Mouse (Mus musculus): Measurements from ENCODE around the gene Clns1a. TPM values are rescaled to one million over a fixed set of nuclear protein-coding genes. Genes with fewer than 3 reads are reported as not detected.

Gene Clns1a
- polyA plus RNA-seq, 1 experiment from 2014 or later, result 250 TPM

DNA sequence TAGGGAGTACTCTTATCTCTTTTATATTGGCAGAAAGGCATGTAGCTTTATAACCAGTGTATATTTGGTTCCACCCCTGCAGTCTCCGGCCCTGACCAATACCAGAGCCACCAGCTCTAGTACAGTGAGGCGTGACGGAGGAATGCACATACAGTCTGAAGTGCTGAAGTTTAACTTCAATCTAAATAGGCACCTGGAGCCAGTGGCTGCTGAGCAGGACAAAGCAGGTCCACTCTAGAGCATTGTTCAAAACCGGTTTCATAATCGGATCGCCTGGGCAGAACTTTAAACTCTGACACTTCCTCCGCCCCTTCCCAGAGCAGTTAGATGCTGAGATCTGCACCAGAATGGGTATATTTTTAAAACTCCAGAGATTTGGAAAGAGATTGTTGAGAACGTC is 38.6 kb downstream of the Clns1a start:
- DNase-seq (ENCODE audit: low spot score, missing footprints), result no peak
- Histone ChIP-seq H3K27me3 (ENCODE audit: control insufficient read depth, insufficient read depth, low read length) (peaks cover 5% of the 10 kb centered on the region; the same call in 1 of the 2 replicates), H3K4me1 (ENCODE audit: control insufficient read depth, insufficient read depth, low read length) (peaks cover 14% of the 10 kb centered on the region), H3K9ac (ENCODE audit: low read length) (no peak overlapping the region), H3K27ac (ENCODE audit: low read depth, low read length) (no peak overlapping the region), H3K9me3 (ENCODE audit: control insufficient read depth, low read length) (no peaks in the 10 kb centered on the region), H3K4me3 (ENCODE audit: low read depth, low read length) (no peak overlapping the region), H3K4me2 (no peak overlapping the region), H3K36me3 (ENCODE audit: control insufficient read depth, insufficient read depth, low read length) (no peaks in the 10 kb centered on the region)
- no peak for ATAC-seq (ENCODE audit: low FRiP score)
- 90% methylated on average over 8 of the region's 8 CpGs for WGBS

DNA sequence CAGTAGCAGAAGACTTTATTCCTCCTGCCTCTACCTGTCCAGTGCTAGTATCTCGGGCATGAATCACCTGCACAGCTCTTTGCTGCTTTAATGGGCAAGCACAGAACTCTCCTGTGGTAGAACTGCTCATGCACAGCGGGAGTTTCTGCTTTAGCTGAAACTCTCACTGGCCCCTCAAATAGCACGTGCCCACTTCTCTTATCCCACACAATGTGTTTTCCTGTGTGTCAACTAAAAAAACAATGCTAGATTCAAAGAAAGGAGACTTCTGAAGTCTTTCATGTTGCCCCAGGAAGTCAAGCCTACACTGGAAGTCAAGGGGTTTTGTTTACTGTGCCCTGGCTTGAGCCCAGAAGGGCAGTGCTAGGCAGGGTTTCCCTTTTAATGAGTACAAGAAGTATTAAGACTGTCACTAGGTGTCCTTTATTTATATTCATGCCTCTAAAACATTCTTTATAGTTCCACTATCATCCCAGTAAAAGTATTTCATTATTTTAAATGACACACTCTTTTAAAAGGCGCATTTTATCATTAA is 39.5 kb downstream of the Clns1a start:
- Histone ChIP-seq H3K36me3 (ENCODE audit: control insufficient read depth, insufficient read depth, low read length) (no peaks in the 10 kb centered on the region), H3K27ac (ENCODE audit: low read depth, low read length) (no peak overlapping the region), H3K9me3 (ENCODE audit: control insufficient read depth, low read length) (no peaks in the 10 kb centered on the region), H3K9ac (ENCODE audit: low read length) (no peak overlapping the region), H3K27me3 (ENCODE audit: control insufficient read depth, insufficient read depth, low read length) (peaks cover 5% of the 10 kb centered on the region; the same call in 1 of the 2 replicates), H3K4me2 (no peak overlapping the region), H3K4me1 (ENCODE audit: control insufficient read depth, insufficient read depth, low read length) (peaks cover 8% of the 10 kb centered on the region; the same call in 1 of the 2 replicates), H3K4me3 (ENCODE audit: low read depth, low read length) (no peak overlapping the region)
- ATAC-seq (ENCODE audit: low FRiP score) (no peak), DNase-seq (ENCODE audit: low spot score, missing footprints) (no peak)
- 34% methylated on average over 4 of the region's 4 CpGs for WGBS

DNA sequence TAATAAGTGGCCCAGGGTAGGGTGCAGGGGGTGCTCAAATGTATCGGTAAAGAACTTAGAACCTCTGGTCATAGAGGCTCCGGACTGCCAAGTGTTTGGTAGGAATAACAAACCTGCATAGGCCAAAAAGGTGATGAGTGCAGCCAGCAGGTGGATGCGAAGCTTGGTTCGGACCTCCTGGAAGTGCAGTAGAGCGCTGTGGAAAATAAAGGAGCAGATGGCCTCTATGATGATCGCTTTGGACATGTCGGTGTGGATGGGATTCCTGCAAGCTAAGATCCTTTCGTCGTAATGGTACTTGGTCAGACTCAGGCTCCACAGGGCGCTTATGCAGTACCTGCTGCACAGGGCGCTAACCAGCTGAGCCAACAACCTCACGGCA is 40.8 kb downstream of the Clns1a start:
- Histone ChIP-seq H3K9ac (ENCODE audit: low read length) (peak overlapping the region; percentile 70), H3K4me3 (ENCODE audit: low read depth, low read length) (peak overlapping the region; percentile 57), H3K27me3 (ENCODE audit: control insufficient read depth, insufficient read depth, low read length) (peaks cover 5% of the 10 kb centered on the region; the same call in 1 of the 2 replicates), H3K4me1 (ENCODE audit: control insufficient read depth, insufficient read depth, low read length) (peaks cover 10% of the 10 kb centered on the region; the same call in 1 of the 2 replicates), H3K27ac (ENCODE audit: low read depth, low read length) (no peak overlapping the region), H3K9me3 (ENCODE audit: control insufficient read depth, low read length) (no peaks in the 10 kb centered on the region), H3K36me3 (ENCODE audit: control insufficient read depth, insufficient read depth, low read length) (no peaks in the 10 kb centered on the region), H3K4me2 (peak overlapping the region; percentile 82)
- DNase-seq (ENCODE audit: low spot score, missing footprints), result no peak
- ATAC-seq (ENCODE audit: low FRiP score), result no peak
- 6% methylated on average over 12 of the region's 12 CpGs for WGBS

DNA sequence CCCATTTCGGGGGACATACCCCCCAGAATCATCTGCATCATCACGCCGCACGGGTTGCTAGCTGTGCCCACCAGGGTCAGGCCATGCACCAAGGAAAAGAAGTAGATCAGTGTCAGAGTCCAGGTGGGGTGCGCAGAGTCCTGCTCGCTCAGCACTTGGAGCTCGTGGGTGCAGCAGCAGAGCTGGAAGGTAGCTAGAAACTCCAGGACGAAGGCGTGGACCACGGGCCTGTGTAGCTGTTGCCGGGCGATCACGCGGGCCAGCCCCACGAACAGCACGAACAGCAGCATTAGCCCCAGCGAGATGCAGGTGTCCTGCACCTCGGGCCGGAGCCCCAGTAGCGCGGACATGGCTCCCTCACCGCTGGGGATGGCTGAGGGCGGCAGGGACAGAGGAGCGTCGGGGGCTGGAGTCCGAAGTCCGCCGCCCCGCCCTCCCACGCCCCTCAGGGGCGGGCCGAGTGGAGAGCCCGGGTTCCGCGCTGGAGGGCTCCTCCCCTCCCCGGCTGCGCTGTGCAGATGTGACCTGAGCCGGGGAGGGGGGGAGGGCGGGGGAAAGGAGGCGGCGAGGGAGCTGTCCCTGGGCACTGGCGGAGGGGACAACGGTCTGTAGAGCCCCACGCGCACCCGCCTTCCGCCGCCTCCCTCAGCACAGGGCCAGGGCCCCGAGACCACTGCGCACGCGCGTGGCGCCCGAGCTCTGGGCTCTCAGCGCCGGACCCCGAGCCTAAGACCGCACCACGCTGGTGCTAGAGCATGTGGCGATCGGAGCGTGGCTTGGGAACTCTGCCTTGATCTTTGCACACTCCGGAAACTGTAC is 41.4 kb downstream of the Clns1a start, which contains the start of gene Aqp11:
Gene Aqp11, minus strand, starts transcription at position 652 of the 819 bp plus-strand sequence.
- peak within 1 kb of the TSS; percentile 70 for H3K9ac ChIP-seq (ENCODE audit: low read length)
- H3K27ac ChIP-seq (ENCODE audit: low read depth, low read length), result no peak within 1 kb of the TSS
- peak within 1 kb of the TSS; percentile 57 for H3K4me3 ChIP-seq (ENCODE audit: low read depth, low read length)
- peak within 1 kb of the TSS; percentile 82 for H3K4me2 ChIP-seq
- peaks cover 10% of the 10 kb centered on the region; the same call in 1 of the 2 replicates for H3K4me1 ChIP-seq (ENCODE audit: control insufficient read depth, insufficient read depth, low read length)
- ATAC-seq (ENCODE audit: low FRiP score) (peak; percentile 96), DNase-seq (ENCODE audit: low spot score, missing footprints) (peak; percentile 99)
- H3K27me3 ChIP-seq (ENCODE audit: control insufficient read depth, insufficient read depth, low read length), result peaks cover 5% of the 10 kb centered on the region; the same call in 1 of the 2 replicates
- no peaks in the 10 kb centered on the region for H3K36me3 ChIP-seq (ENCODE audit: control insufficient read depth, insufficient read depth, low read length)
- no peaks in the 10 kb centered on the region for H3K9me3 ChIP-seq (ENCODE audit: control insufficient read depth, low read length)
- WGBS, result under 1% methylated on average over 48 of the region's 64 CpGs

DNA sequence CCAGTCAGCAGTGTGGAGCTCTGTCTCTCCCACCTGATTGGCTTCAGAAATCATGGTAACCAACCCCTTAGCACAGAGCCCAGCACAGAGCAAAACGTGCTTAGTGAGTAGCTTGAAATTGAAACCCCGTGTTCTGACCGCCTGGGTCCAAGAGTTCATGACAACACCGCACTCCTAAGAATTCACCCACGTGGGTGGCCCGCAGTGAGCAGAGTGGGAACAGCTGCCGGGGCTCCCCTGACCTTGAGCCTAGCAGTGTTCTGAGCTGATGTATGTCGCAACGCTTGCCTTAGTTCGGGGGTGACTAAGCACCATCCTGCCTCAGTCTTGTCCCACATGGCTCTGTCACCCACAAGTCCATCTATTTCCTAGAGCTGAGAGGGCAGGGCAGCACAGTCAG is 44.5 kb downstream of the Clns1a start:
- Histone ChIP-seq H3K9ac (ENCODE audit: low read length) (no peak overlapping the region), H3K4me2 (no peak overlapping the region), H3K27ac (ENCODE audit: low read depth, low read length) (no peak overlapping the region), H3K36me3 (ENCODE audit: control insufficient read depth, insufficient read depth, low read length) (no peaks in the 10 kb centered on the region), H3K9me3 (ENCODE audit: control insufficient read depth, low read length) (no peaks in the 10 kb centered on the region), H3K4me1 (ENCODE audit: control insufficient read depth, insufficient read depth, low read length) (peaks cover 10% of the 10 kb centered on the region; the same call in 1 of the 2 replicates), H3K4me3 (ENCODE audit: low read depth, low read length) (no peak overlapping the region), H3K27me3 (ENCODE audit: control insufficient read depth, insufficient read depth, low read length) (peaks cover 5% of the 10 kb centered on the region; the same call in 1 of the 2 replicates)
- no peak for DNase-seq (ENCODE audit: low spot score, missing footprints)
- no peak for ATAC-seq (ENCODE audit: low FRiP score)
- 39% methylated on average over 10 of the region's 10 CpGs for WGBS

DNA sequence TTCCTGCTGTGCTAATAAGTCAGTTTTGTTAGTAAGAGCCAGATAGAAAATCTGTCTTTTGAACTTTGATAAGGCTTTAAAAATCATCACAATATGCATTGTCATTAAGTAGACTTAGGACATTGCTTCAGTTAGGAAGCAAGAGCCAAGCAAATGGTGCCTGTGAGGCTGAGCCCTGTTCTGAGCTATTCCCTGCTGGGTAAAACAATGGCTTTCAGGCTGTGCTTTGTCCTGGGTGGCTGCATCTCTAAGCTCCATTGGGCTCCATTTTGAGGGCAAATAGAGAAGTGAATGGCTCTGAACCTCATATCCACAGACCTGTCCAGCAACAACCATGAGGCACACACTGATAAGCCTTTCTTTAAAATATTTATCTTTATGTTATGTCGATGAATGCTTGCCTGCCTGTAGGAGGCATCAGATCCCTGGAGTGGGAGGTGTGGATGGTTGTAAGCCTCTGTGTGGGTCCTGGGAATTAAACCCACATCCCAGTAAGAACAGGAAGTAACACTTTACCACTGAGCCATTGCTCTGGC is 45.4 kb downstream of the Clns1a start:
- DNase-seq (ENCODE audit: low spot score, missing footprints) (no peak), ATAC-seq (ENCODE audit: low FRiP score) (no peak)
- peaks cover 5% of the 10 kb centered on the region; the same call in 1 of the 2 replicates for H3K27me3 ChIP-seq (ENCODE audit: control insufficient read depth, insufficient read depth, low read length)
- no peak overlapping the region for H3K27ac ChIP-seq (ENCODE audit: low read depth, low read length)
- no peak overlapping the region for H3K4me2 ChIP-seq
- H3K4me3 ChIP-seq (ENCODE audit: low read depth, low read length), result no peak overlapping the region
- 4% methylated on average over 1 of the region's 1 CpGs for WGBS
- no peaks in the 10 kb centered on the region for H3K36me3 ChIP-seq (ENCODE audit: control insufficient read depth, insufficient read depth, low read length)
- H3K9me3 ChIP-seq (ENCODE audit: control insufficient read depth, low read length), result no peaks in the 10 kb centered on the region
- H3K4me1 ChIP-seq (ENCODE audit: control insufficient read depth, insufficient read depth, low read length), result peaks cover 10% of the 10 kb centered on the region; the same call in 1 of the 2 replicates
- no peak overlapping the region for H3K9ac ChIP-seq (ENCODE audit: low read length)

DNA sequence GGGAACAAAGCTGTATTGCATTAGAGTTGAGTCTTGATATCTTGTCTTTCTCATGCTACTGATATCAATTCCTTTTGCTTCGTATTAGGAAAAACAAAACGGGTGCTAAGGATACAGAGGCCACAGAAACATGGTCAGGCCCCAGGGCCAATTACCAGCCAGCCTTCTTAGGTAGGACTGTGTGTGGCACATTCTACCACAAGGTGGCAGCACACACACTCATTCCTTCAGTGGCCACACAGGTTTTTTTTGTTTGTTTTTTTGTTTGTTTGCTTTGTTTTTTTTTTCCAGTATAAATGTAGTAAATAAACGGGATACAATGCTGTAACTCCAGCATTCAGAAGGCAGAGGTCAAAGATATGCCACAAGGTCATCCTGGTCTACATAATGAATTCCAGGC is 48.9 kb downstream of the Clns1a start:
- no peak overlapping the region for H3K4me2 ChIP-seq
- peak; percentile 22; the same call in 1 of the 2 replicates for ATAC-seq (ENCODE audit: low FRiP score)
- H3K27me3 ChIP-seq (ENCODE audit: control insufficient read depth, insufficient read depth, low read length), result no peaks in the 10 kb centered on the region
- H3K9ac ChIP-seq (ENCODE audit: low read length), result no peak overlapping the region
- H3K36me3 ChIP-seq (ENCODE audit: control insufficient read depth, insufficient read depth, low read length), result no peaks in the 10 kb centered on the region
- H3K27ac ChIP-seq (ENCODE audit: low read depth, low read length), result no peak overlapping the region
- WGBS, result 16% methylated on average over 3 of the region's 3 CpGs
- DNase-seq (ENCODE audit: low spot score, missing footprints), result peak; percentile 93
- no peak overlapping the region for H3K4me3 ChIP-seq (ENCODE audit: low read depth, low read length)
- peaks cover 6% of the 10 kb centered on the region; the same call in 1 of the 2 replicates for H3K4me1 ChIP-seq (ENCODE audit: control insufficient read depth, insufficient read depth, low read length)
- H3K9me3 ChIP-seq (ENCODE audit: control insufficient read depth, low read length), result no peaks in the 10 kb centered on the region

DNA sequence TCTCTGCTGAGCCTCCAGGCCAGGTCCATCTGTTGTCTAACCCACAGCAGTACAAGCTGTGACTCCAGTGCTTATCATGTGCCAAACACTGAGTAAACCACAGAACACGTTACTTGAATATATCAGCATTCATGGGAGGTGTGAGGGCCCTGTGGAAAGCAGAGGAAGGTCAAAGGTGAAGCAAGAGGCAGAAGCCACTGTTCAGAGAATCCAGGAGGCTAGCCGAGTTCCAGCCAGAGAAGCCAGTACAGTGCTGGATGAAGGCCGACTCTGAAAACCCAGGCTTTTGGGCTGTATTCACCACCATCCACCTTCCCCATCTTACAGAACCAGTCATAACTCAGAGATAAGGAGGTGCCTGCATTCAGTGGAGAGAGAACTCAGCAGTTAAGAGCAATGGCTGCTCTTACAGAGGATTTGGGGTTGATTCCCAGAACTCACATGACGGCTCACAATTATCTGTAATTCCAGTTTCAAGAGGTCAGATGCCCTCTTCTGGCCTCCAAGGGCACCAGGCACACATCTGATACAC is 50.8 kb downstream of the Clns1a start:
- H3K4me3 ChIP-seq (ENCODE audit: low read depth, low read length), result no peak overlapping the region
- DNase-seq (ENCODE audit: low spot score, missing footprints), result no peak
- peaks cover 4% of the 10 kb centered on the region; the same call in 1 of the 2 replicates for H3K4me1 ChIP-seq (ENCODE audit: control insufficient read depth, insufficient read depth, low read length)
- WGBS, result 77% methylated on average over 4 of the region's 4 CpGs
- no peak for ATAC-seq (ENCODE audit: low FRiP score)
- H3K9me3 ChIP-seq (ENCODE audit: control insufficient read depth, low read length), result no peaks in the 10 kb centered on the region
- no peaks in the 10 kb centered on the region for H3K27me3 ChIP-seq (ENCODE audit: control insufficient read depth, insufficient read depth, low read length)
- H3K27ac ChIP-seq (ENCODE audit: low read depth, low read length), result no peak overlapping the region
- H3K36me3 ChIP-seq (ENCODE audit: control insufficient read depth, insufficient read depth, low read length), result no peaks in the 10 kb centered on the region
- no peak overlapping the region for H3K9ac ChIP-seq (ENCODE audit: low read length)
- no peak overlapping the region for H3K4me2 ChIP-seq

Data from midbrain, embryonic 11.5 days (tissue).